Mouse (Mus musculus) heart, embryonic 16.5 days (tissue): Measurements from ENCODE around the gene Asic2. TPM values are rescaled to one million over a fixed set of nuclear protein-coding genes. Genes with fewer than 3 reads are reported as not detected.

Experiments used
- ATAC-seq: fragments of 200-750 bp; cut with Nextera tagmentation; replicated peaks from 2 replicates; pipeline ENCODE4 v1.8.0; 2017; ENCODE audit warnings: moderate number of reproducible peaks; ENCODE audit not compliant: insufficient read depth, low FRiP score; ENCODE audit errors: extremely low read depth
- H3K27ac ChIP-seq: fragments of 300-500 bp; sonication (generic); 2 replicates; pipeline ENCODE4 v1.5.1; 2014; ENCODE audit warnings: mild to moderate bottlenecking, low read length, control low read depth, moderate library complexity
- H3K27me3 ChIP-seq: fragments of 300-500 bp; sonication (generic); 2 replicates; pipeline ENCODE4 v1.6.1; 2014; ENCODE audit warnings: low read length, mixed read lengths; ENCODE audit not compliant: control insufficient read depth, insufficient read depth
- H3K36me3 ChIP-seq: fragments of 300-500 bp; sonication (generic); 2 replicates; pipeline ENCODE4 v1.6.1; 2014; ENCODE audit not compliant: control insufficient read depth, insufficient read depth
- H3K4me1 ChIP-seq: fragments of 300-500 bp; sonication (generic); 2 replicates; pipeline ENCODE4 v1.6.1; 2014; ENCODE audit warnings: low read length, mixed read lengths; ENCODE audit not compliant: control insufficient read depth, insufficient read depth
- H3K4me2 ChIP-seq: fragments of 300-500 bp; sonication (generic); 2 replicates; pipeline ENCODE4 v1.6.1; 2014; ENCODE audit warnings: low read depth, mild to moderate bottlenecking, control low read depth, low read length
- H3K4me3 ChIP-seq: fragments of 300-500 bp; sonication (generic); 2 replicates; pipeline ENCODE4 v1.5.1; 2014; ENCODE audit warnings: mild to moderate bottlenecking, control low read depth, low read length
- H3K9ac ChIP-seq: fragments of 300-500 bp; sonication (generic); 2 replicates; pipeline ENCODE4 v1.6.1; 2014; ENCODE audit warnings: low read length, control low read depth
- H3K9me3 ChIP-seq: fragments of 300-500 bp; sonication (generic); replicated peaks from 2 replicates; pipeline ENCODE4 v1.6.1; 2016; ENCODE audit warnings: low read length; ENCODE audit not compliant: control insufficient read depth
- WGBS: fragments of 180-500 bp; shearing (Covaris S2); extraction: QIAGEN DNeasy Blood & Tissue Kit; methylation state at CpG from one replicate; pipeline ENCODE4 v1.1.7; 2014; 5-methylcytosine and 5-hydroxymethylcytosine counted together
- polyA plus RNA-seq: library from polyadenylated mRNA; unstranded; fragments of >200 nt; fragmentation: Nextera tagmentation; extraction: Ambion mirVana; gene quantifications from 2 replicates; pipeline ENCODE4 v1.2.1, GENCODE M21; 2015

Gene Asic2
- polyA plus RNA-seq, 1 experiment from 2014 or later = not detected

DNA sequence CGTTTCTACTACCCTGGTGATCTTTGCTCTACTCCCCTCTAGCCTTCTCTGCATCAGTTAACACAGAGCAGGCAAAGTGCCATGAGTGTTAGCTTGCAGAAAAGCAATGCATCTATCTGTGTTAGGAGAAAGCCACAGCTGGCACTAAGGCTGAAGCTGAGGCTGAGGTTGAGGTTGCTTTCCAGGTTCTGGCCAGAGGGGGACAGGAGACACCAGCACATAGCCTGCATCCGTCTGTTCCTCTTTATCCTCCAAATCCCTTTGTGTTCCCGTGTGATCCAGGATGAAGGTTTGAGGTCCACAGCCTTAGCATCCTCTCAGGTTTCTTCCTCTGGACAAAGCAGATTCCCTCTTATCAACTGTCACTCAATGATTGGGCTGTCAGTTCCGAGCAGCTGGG is 343.1 kb downstream of the Asic2 start:
- 40% methylated on average over 4 of the region's 4 CpGs for WGBS
- Histone ChIP-seq H3K27me3 (no peaks in the 10 kb centered on the region), H3K4me3 (no peak overlapping the region), H3K9ac (no peak overlapping the region), H3K4me2 (no peak overlapping the region), H3K4me1 (no peaks in the 10 kb centered on the region), H3K36me3 (no peaks in the 10 kb centered on the region), H3K9me3 (no peaks in the 10 kb centered on the region), H3K27ac (no peak overlapping the region)
- ATAC-seq = no peak

DNA sequence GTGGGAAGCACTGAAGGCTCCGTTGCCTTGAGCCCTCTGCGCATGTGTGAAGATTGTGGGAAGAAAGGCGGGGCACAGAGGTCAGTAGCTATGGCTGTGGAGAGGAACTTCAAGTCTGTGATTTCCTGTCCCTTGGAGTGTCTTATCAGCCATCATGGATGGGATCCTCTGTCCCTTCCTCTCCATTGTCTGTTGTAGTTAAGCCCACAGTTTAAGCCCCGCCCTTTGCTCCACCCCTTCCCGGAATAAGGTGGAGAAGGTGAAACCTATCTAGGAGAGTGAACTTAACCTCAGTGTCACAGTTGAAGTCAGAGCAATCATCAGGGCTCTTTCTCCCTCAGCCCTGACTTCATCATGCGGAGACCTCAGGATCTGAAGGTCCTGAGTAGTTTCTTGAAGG is 347.7 kb downstream of the Asic2 start:
- Histone ChIP-seq H3K9ac (no peak overlapping the region), H3K4me3 (no peak overlapping the region), H3K4me1 (no peaks in the 10 kb centered on the region), H3K27ac (no peak overlapping the region), H3K27me3 (no peaks in the 10 kb centered on the region), H3K9me3 (no peaks in the 10 kb centered on the region), H3K36me3 (no peaks in the 10 kb centered on the region), H3K4me2 (no peak overlapping the region)
- ATAC-seq = no peak
- 49% methylated on average over 6 of the region's 6 CpGs for WGBS

DNA sequence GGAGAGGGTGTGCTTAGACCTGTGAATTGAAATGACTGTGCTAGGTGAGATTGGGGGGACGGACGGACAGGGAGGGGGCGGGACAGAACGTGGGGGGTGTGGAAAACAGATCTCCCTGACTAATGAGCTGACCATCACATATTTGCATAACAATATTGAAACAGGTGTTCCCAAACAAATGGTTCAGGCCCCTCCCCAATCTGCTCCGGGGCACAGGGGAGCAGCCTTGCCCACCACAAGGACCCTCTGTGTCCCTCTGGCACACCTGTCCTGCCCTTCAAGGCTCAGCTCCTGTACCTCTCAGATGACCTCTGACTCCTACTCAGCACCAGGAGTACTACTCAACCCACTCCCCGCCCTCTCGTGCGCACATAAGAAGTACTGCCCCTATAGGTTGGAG is 351.8 kb downstream of the Asic2 start:
- Histone ChIP-seq H3K36me3 (no peaks in the 10 kb centered on the region), H3K27me3 (peaks cover 18% of the 10 kb centered on the region), H3K9me3 (no peaks in the 10 kb centered on the region), H3K4me2 (no peak overlapping the region), H3K27ac (no peak overlapping the region), H3K9ac (no peak overlapping the region), H3K4me3 (no peak overlapping the region), H3K4me1 (peaks cover 6% of the 10 kb centered on the region; the same call in 1 of the 2 replicates)
- ATAC-seq = no peak
- 78% methylated on average over 8 of the region's 8 CpGs for WGBS

DNA sequence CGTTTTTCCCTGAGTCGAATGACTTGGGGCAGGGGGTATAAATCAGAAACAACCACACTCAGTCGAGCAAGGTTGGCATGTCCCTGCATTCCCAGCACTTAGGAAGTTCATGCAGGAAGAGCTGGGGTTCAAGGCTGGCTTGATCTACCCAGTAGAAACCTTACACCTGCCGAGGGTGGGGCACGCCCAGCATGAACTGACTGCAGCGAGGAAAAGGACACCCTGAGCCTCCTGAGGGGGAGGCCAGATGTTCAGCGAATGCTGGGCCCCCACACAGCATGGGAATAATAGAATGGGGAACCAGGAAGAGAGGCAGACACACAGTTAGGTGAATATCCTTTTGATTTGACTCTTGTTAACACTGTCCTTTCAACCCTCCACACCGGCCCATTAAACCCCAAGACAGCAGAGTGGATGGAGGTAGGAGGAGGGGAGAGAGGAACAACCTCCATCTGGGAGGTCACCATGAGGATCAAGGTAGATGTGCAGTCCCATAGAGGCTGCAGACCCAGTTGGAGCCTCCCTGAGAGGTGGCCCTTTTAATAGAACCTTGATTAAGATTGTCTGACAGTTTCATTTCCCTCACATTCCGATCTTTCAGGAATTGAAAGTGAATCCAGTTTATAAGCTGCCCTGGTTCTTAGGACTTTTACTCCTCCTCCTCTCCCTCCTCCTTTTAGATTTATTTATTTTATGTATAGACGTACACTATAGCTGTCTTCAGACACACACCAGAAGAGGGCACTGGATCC is 354.2 kb downstream of the Asic2 start:
- H3K27me3 ChIP-seq = peaks cover 26% of the 10 kb centered on the region
- 24% methylated on average over 10 of the region's 10 CpGs for WGBS
- H3K27ac ChIP-seq = no peak overlapping the region
- no peak overlapping the region for H3K9ac ChIP-seq
- H3K4me3 ChIP-seq = peak overlapping the region; percentile 29
- peaks cover 6% of the 10 kb centered on the region; the same call in 1 of the 2 replicates for H3K4me1 ChIP-seq
- no peaks in the 10 kb centered on the region for H3K36me3 ChIP-seq
- no peak for ATAC-seq
- H3K9me3 ChIP-seq = no peaks in the 10 kb centered on the region
- peak overlapping the region; percentile 62 for H3K4me2 ChIP-seq

DNA sequence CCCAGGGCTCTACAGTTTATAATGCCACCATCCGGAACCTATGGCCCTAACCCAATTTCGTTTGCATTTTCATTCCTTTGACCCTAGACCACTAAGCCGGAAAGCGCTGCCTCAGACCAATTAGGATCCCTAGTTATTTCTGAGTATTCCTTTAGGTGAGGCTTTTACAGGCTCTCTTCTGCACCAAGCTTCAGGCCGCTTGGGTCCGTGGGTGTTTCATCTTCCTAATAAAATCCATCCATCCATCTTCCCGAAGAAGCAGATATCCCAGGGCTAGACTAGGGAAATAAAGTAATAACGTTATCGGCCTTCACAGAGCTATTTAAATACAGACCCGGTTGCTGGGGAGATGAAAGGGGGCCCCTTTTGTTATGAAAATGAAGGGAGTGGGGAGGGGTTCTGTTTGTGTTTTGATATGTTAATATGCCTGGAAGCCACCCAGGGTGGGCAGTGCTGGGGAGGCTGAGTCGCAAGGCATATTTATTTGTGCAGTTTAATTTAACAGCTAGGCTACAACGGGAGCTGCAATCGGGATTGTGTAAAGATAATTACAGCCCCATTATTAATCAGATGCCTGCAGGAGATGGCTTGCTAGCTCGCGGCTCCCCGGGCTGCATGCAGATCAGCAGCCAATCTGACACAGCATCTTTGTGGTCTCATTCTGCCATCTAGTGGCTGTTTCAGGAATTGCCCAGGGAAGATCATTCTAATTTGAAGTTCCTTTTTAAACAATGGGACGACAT is 355.3 kb downstream of the Asic2 start:
- ATAC-seq = no peak
- Histone ChIP-seq H3K4me1 (peaks cover 6% of the 10 kb centered on the region; the same call in 1 of the 2 replicates), H3K27ac (no peak overlapping the region), H3K4me2 (peak overlapping the region; percentile 62), H3K27me3 (peaks cover 26% of the 10 kb centered on the region), H3K9ac (no peak overlapping the region), H3K36me3 (no peaks in the 10 kb centered on the region), H3K4me3 (peak overlapping the region; percentile 29), H3K9me3 (no peaks in the 10 kb centered on the region)
- 3% methylated on average over 17 of the region's 17 CpGs for WGBS

DNA sequence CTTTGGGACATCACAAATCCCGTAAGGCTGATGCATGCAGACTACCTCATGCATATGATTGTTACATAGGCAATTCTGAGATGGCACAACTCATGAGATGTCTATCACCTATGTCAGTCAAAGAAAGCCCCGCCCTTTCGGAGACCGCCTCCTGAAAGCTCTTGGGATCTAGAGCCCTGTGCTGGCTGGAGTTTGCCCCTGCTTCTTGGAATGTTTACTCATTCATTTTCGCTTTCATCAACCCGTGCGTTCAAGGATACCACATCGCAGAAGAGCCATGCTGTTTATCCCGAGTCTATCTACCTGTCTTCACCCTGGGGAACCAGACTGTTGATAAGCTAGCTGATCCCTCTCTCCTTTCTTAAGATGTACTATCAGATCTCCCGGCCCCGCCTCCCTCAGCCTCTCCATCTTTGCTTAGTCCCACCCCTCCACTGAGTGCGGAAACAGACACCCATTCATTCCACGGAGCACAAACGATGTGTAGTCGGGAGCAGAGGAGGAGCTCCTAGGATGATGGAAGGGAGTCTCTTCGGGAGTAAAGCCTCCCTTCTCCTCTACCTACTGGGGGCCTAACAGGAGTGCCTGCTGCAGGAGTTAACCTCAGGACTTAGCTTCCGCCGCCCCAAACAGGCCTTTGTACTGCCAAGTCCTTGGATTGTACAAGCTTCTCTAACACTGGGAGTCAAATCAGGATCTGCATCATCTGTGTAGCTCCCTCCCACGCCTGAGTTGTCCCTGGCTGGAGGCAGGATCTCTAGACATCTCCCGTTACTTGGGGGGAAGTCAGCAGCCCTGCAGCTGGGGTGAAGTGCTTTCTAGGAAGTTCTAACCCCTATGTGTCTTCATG is 356.1 kb downstream of the Asic2 start:
- Histone ChIP-seq H3K4me1 (peaks cover 6% of the 10 kb centered on the region; the same call in 1 of the 2 replicates), H3K4me3 (peak overlapping the region; percentile 39), H3K4me2 (peak overlapping the region; percentile 50), H3K36me3 (no peaks in the 10 kb centered on the region), H3K27me3 (peaks cover 26% of the 10 kb centered on the region), H3K27ac (no peak overlapping the region), H3K9ac (no peak overlapping the region), H3K9me3 (no peaks in the 10 kb centered on the region)
- WGBS = 8% methylated on average over 20 of the region's 20 CpGs
- ATAC-seq = no peak

DNA sequence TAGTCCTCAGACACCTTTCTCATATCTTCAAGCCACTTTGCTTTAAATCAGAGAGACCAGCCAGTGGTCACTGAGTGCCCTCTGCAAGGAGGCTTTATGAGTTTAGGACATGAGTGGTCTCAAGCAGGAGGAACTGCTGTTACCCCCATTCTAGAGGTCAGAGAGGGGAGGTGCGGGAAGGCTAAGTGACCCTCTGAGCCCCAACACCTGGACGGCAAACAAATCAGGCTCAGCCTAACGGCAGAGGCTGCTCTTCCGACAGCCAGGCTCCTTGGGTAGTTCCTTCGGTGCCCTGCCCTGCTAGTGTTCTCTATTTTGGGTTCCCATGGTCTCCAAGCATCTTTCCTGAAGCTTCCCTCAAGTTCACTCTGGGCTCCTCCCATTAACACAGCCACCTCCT is 357.8 kb downstream of the Asic2 start:
- no peak overlapping the region for H3K27ac ChIP-seq
- no peak overlapping the region for H3K4me3 ChIP-seq
- H3K4me2 ChIP-seq = no peak overlapping the region
- H3K27me3 ChIP-seq = peaks cover 26% of the 10 kb centered on the region
- H3K36me3 ChIP-seq = no peaks in the 10 kb centered on the region
- ATAC-seq = no peak
- H3K4me1 ChIP-seq = peaks cover 6% of the 10 kb centered on the region; the same call in 1 of the 2 replicates
- H3K9me3 ChIP-seq = no peaks in the 10 kb centered on the region
- no peak overlapping the region for H3K9ac ChIP-seq
- 60% methylated on average over 5 of the region's 5 CpGs for WGBS

DNA sequence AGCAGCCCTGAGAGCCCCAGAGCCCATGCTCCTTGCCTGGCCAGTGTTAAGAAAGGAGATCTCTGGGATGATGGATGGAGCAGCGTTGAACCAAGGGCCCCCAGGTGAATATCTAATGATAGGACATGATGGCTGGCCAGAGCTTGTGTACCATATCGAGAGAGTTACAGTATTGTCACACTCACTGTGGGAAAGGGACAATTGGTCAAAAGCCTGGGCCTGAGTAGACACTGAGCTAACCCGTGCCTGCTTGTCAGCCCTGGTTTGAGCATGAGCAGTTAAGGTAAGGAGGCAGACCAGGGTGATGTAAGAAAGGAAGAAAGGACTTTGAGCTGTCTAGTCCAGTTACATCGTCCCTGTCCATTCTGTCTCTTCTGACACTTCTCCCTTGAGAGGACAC is 365.3 kb downstream of the Asic2 start:
- Histone ChIP-seq H3K9ac (no peak overlapping the region), H3K27me3 (no peaks in the 10 kb centered on the region), H3K36me3 (no peaks in the 10 kb centered on the region), H3K4me1 (no peaks in the 10 kb centered on the region), H3K9me3 (no peaks in the 10 kb centered on the region), H3K4me3 (no peak overlapping the region), H3K4me2 (no peak overlapping the region), H3K27ac (no peak overlapping the region)
- ATAC-seq = no peak
- 54% methylated on average over 4 of the region's 4 CpGs for WGBS
